Mouse (Mus musculus) heart, adult 2 months (tissue): ENCODE measurements at regions not wholly inside any gene's neighbourhood (a gene's known extent, or its start where the extent isn't known, plus 50 kb on each side); places are given as distances from the start of the nearest gene placed in this dataset.
A peak's percentile ranks its signal among the peaks of the same experiment; 100 is the strongest.
"Not testable (repeated sequence)": the region's sequence is repeated elsewhere in the genome, so short reads cannot be mapped to it uniquely, and the experiment has no call there.

ENCODE experiments used
- DNase-seq, 2 experiments: peaks; one replicate each; pipeline ENCODE4 v3.0.0; 2021
- H3K27ac ChIP-seq: fragments of 200-600 bp; 2 replicates; pipeline ENCODE4 v1.8.1; 2022
- H3K27me3 ChIP-seq: fragments of 200-500 bp; 2 replicates; pipeline ENCODE4 v1.6.1; 2012; ENCODE audit warnings: mild to moderate bottlenecking, low read length, inconsistent platforms, mixed read lengths; ENCODE audit not compliant: control insufficient read depth, insufficient read depth
- H3K36me3 ChIP-seq: fragments of 200-500 bp; 2 replicates; pipeline ENCODE4 v1.6.1; 2012; ENCODE audit warnings: low read length, inconsistent platforms; ENCODE audit not compliant: control insufficient read depth, insufficient read depth
- H3K4me1 ChIP-seq: fragments of 200-500 bp; 2 replicates; pipeline ENCODE4 v1.6.1; 2011; ENCODE audit warnings: low read length; ENCODE audit not compliant: control insufficient read depth, insufficient read depth
- H3K4me3 ChIP-seq: fragments of 200-600 bp; 2 replicates; pipeline ENCODE4 v1.8.1; 2022
- H3K79me2 ChIP-seq: fragments of 200-500 bp; replicated peaks from 2 replicates; pipeline ENCODE4 v1.6.1; 2012; ENCODE audit warnings: mild to moderate bottlenecking, inconsistent platforms, low read length, moderate library complexity, mixed read lengths; ENCODE audit not compliant: control insufficient read depth, insufficient read depth
- H3K9ac ChIP-seq: fragments of 200-500 bp; 2 replicates; pipeline ENCODE4 v1.6.1; 2012; ENCODE audit warnings: low read depth, mild to moderate bottlenecking, control low read depth, inconsistent platforms, low read length, mixed read lengths
- CTCF ChIP-seq: fragments of 200-600 bp; IDR thresholded peaks from 2 replicates; pipeline ENCODE4 v1.8.1; 2022; ENCODE audit warnings: antibody characterized with exemption, mild to moderate bottlenecking, moderate library complexity
- EP300 ChIP-seq: fragments of 200-500 bp; IDR thresholded peaks from 2 replicates; pipeline ENCODE4 v1.6.1; 2011; ENCODE audit warnings: low read depth, low read length, control low read depth; ENCODE audit not compliant: insufficient read depth
- POLR2A ChIP-seq: fragments of 200-500 bp; IDR thresholded peaks from 2 replicates; pipeline ENCODE4 v1.6.1; 2011; ENCODE audit warnings: mild to moderate bottlenecking, low read depth, low read length, control low read depth; ENCODE audit not compliant: insufficient read depth
- WGBS: fragments of 180-500 bp; shearing (Covaris S2); methylation state at CpG from one replicate; pipeline ENCODE4 v1.1.7; 2018; 5-methylcytosine and 5-hydroxymethylcytosine counted together
- intact Hi-C: fragments of 180-260 bp; cut with DNase I; formaldehyde crosslinking; loops from one replicate; pipeline ENCODE4 v1.15.1; 2025

- Histone ChIP-seq H3K36me3 (no peaks in the 10 kb centered on the region; the same call in 1 of the 2 replicates), H3K27ac (no peak overlapping the region), H3K4me3 (no peak overlapping the region), H3K4me1 (peaks cover 3% of the 10 kb centered on the region), H3K79me2 (no peaks in the 10 kb centered on the region), H3K27me3 (no peaks in the 10 kb centered on the region), H3K9ac (no peak overlapping the region)
- no peak for TF ChIP-seq CTCF
- no peak for TF ChIP-seq EP300
- TF ChIP-seq POLR2A: no peak
- intact Hi-C loops: loop anchor here (5.0 kb wide), 2 partner anchors 61 to 101 kb away; no protein-coding TSS in a partner anchor
- 93% methylated on average over 8 of the region's 8 CpGs for WGBS
- DNase-seq: no peak
Measured at GRCm38 (mm10) chr14:76733258-76733823, 176.7 kb upstream of the Serp2 start.

DNA sequence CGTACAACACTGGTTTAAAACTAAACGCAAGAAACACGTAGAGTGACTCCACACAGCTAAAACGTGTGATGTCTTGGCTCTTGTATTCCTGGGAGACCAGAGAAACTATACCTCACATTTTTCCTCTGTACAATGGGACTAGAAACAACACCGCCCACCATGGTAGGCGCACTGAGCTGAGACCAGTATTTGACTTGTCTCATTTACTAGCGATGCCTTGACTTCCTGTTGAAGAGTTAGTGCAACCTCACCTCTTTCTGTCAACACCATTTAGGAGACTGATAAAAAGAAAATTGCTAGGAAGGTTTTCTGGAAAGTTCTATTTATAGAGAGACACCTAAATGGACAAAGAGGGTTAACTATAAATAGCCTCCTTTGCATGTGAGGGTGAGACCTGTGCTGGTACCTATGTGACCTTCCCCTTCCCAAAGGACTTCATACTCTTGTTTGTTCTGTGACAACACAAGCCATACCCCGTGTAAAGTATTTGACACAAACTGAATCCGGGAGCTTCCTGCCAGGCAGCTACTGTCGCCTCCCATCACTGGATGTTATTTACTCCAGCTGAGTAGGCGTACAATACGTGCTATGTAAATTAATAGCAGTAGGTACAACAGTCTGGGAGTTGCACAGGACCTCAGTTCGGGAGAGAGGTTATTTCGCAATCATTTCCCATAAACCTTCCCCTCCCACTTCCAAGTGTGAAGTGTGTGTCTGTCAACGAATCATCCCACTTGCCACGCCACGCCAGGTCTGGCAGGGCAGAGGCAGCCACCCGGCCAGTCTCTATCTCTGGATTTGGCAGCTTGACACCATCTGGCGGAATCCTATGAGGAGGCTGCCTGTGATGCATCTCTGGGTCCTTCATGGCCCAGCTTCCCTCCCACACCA, 174.7 kb upstream of the Serp2 start:
- intact Hi-C loops: loop anchor here (2.0 to 5.0 kb wide), 3 partner anchors 59 to 227 kb away; no protein-coding TSS in a partner anchor
- no peaks in the 10 kb centered on the region for H3K36me3 ChIP-seq
- peaks cover 3% of the 10 kb centered on the region for H3K4me1 ChIP-seq
- no peaks in the 10 kb centered on the region for H3K79me2 ChIP-seq
- TF ChIP-seq CTCF: peak; percentile 28
- TF ChIP-seq POLR2A: no peak
- TF ChIP-seq EP300: peak; percentile 94
- peak; percentile 69 to 85 for DNase-seq
- H3K27ac ChIP-seq: peak overlapping the region; percentile 73
- no peak overlapping the region for H3K9ac ChIP-seq
- H3K4me3 ChIP-seq: no peak overlapping the region
- 46% methylated on average over 19 of the region's 19 CpGs for WGBS
- no peaks in the 10 kb centered on the region for H3K27me3 ChIP-seq

- no peak for DNase-seq
- Histone ChIP-seq H3K79me2 (no peaks in the 10 kb centered on the region), H3K27ac (peak overlapping the region; percentile 72), H3K9ac (no peak overlapping the region), H3K27me3 (no peaks in the 10 kb centered on the region), H3K4me1 (peaks cover 8% of the 10 kb centered on the region), H3K36me3 (no peaks in the 10 kb centered on the region), H3K4me3 (no peak overlapping the region)
- 0 out of 2 replicates have a peak, but pooled peaks have one; percentile 13 for TF ChIP-seq EP300
- no peak for TF ChIP-seq POLR2A
- no peak for TF ChIP-seq CTCF
- intact Hi-C loops: loop anchor here (5.0 kb wide), 1 partner anchor 169 kb away; the partner anchor contains the start of gene Serp2
- WGBS: 51% methylated on average over 2 of the region's 2 CpGs
Measured at GRCm38 (mm10) chr14:76725844-76726243, 169.2 kb upstream of the Serp2 start.

DNA sequence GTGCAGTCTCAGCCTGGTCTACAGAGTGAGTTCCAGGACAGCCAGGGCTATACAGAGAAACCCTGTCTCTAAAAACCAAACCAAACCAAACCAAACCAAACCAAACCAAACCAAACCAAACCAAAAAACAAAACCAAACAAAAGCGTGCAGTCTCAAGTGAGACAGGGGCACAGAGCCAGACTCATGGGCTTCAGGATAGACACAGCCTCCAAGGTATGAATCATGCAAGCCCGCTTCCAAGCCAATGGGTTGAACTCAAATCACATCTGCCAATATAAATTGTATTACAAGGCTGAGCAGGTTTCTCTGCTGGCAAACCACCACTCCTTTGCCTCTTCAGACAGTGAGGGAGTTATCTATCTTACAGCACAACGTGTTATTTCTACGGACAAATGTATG, 168.5 kb upstream of the Serp2 start:
- H3K9ac ChIP-seq, H3K4me1 ChIP-seq, H3K79me2 ChIP-seq, H3K36me3 ChIP-seq, H3K4me3 ChIP-seq, H3K27me3 ChIP-seq: not testable (repeated sequence)
- DNase-seq: peak; percentile 39 to 57
- 76% methylated on average over 4 of the region's 4 CpGs for WGBS
- intact Hi-C loops: loop anchor here (5.0 kb wide), 1 partner anchor 168 kb away; the partner anchor contains the start of gene Serp2
- peak overlapping the region; percentile 72 for H3K27ac ChIP-seq

GRCm38 (mm10) chr14:76724826-76725225, 168.1 kb upstream of the Serp2 start:
- DNase-seq: peak; percentile 30
- H3K27ac ChIP-seq: peak overlapping the region; percentile 72
- 30% methylated on average over 8 of the region's 8 CpGs for WGBS
- H3K36me3 ChIP-seq: no peaks in the 10 kb centered on the region
- TF ChIP-seq CTCF: no peak
- no peak for TF ChIP-seq EP300
- no peak for TF ChIP-seq POLR2A
- intact Hi-C loops: loop anchor here (5.0 kb wide), 1 partner anchor 168 kb away; the partner anchor contains the start of gene Serp2
- H3K9ac ChIP-seq: no peak overlapping the region
- peaks cover 8% of the 10 kb centered on the region for H3K4me1 ChIP-seq
- H3K27me3 ChIP-seq: no peaks in the 10 kb centered on the region
- no peak overlapping the region for H3K4me3 ChIP-seq
- no peaks in the 10 kb centered on the region for H3K79me2 ChIP-seq

DNA sequence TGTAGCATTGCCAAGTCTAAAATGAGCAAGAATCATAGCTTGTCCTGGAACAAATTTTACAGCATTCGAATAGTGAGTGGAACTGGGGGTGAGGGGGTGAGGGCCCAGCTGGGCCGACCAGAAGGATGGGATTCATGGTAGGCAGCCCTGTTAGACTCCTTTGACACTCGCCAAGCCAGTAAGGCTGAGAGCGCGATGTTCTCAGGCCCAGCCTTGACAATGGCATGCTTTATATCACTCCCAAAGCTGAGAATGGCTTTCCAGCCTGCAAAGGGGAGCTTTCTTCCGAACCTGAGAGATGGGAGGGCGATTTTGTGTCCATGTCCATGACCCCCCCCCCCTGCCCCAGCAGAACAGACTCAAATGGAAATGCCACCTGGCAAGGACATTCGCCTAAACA, 167.7 kb upstream of the Serp2 start:
- TF ChIP-seq CTCF (no peak), EP300 (no peak), POLR2A (no peak)
- H3K36me3 ChIP-seq: no peaks in the 10 kb centered on the region
- H3K4me1 ChIP-seq: peaks cover 8% of the 10 kb centered on the region
- no peak overlapping the region for H3K4me3 ChIP-seq
- no peak overlapping the region for H3K9ac ChIP-seq
- H3K79me2 ChIP-seq: no peaks in the 10 kb centered on the region
- intact Hi-C loops: no loop called here
- WGBS: 89% methylated on average over 8 of the region's 8 CpGs
- no peaks in the 10 kb centered on the region for H3K27me3 ChIP-seq
- peak overlapping the region; percentile 72 for H3K27ac ChIP-seq
- no peak for DNase-seq
